Mouse (Mus musculus) G1E-ER4 (cell line): ENCODE data around the gene Angel1. TPM values are rescaled to one million over a fixed set of nuclear protein-coding genes. Genes with fewer than 3 reads are reported as not detected.

ENCODE experiments used
- GATA1 ChIP-seq: IDR thresholded peaks from one replicate; pipeline ENCODE4 v1.8.0; 2012; ENCODE audit warnings: low read length, inconsistent platforms
- polyA plus RNA-seq: library from polyadenylated mRNA; stranded (reverse); fragments of >175 nt; gene quantifications from 2 replicates; pipeline ENCODE4 v1.2.3, GENCODE M21; 2012

Angel1 gene
- polyA plus RNA-seq, 1 experiment, result 1.1 TPM

GRCm38 (mm10) chr12:86719961-86720639 is 6.2 kb downstream of the Angel1 start:
- TF ChIP-seq GATA1, result no peak

- TF ChIP-seq GATA1, result no peak
These were observed 9.3 kb downstream of the Angel1 start for GRCm38 (mm10) chr12:86716962-86717361.

- no peak for TF ChIP-seq GATA1
These were observed 10.9 kb downstream of the Angel1 start for GRCm38 (mm10) chr12:86715401-86715800.

DNA sequence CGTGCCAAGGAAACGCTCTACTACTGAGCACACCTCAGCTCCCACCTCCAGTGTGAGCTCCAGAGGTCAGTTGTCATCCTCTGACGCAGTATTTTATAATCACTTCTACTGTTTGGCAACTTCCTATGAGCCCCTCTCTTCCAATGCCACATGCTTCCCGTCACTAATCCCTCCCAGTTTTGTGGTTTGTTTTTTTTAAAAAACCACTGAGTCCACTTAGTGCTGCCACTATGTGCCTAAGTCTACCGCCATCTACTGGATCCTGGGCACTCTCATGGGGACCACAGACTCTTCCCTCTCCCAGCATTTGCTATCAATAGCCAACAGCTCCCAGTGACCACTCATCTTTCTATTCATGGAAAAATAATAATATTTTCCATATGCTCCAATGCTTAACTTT is 12.2 kb downstream of the Angel1 start:
- TF ChIP-seq GATA1, result no peak

GRCm38 (mm10) chr12:86705843-86706242 is 20.4 kb downstream of the Angel1 start:
- TF ChIP-seq GATA1, result no peak

DNA sequence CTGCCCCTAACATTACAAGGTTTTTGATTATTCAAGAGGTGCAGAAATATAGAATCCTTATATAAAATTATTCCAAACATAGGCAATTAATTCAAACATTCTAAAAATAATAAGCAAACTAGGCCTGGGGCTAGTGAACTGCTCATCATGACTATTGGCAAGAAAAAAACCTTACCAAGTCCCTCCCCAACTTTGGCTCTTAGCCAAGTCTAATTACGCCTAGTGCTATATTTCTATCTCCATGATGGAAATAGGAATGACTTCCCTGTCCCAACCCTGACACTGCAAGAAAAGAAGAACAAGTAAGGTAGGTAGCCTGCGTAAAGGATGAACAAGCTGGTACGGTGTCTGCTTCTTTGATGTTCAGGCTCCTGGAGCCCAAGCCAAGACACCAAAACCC is 23.6 kb downstream of the Angel1 start:
- no peak for TF ChIP-seq GATA1

- TF ChIP-seq GATA1, result no peak
These were observed 24.8 kb downstream of the Angel1 start for GRCm38 (mm10) chr12:86701491-86701890.

- no peak for TF ChIP-seq GATA1
These were observed 25.3 kb downstream of the Angel1 start for GRCm38 (mm10) chr12:86700927-86701310.

DNA sequence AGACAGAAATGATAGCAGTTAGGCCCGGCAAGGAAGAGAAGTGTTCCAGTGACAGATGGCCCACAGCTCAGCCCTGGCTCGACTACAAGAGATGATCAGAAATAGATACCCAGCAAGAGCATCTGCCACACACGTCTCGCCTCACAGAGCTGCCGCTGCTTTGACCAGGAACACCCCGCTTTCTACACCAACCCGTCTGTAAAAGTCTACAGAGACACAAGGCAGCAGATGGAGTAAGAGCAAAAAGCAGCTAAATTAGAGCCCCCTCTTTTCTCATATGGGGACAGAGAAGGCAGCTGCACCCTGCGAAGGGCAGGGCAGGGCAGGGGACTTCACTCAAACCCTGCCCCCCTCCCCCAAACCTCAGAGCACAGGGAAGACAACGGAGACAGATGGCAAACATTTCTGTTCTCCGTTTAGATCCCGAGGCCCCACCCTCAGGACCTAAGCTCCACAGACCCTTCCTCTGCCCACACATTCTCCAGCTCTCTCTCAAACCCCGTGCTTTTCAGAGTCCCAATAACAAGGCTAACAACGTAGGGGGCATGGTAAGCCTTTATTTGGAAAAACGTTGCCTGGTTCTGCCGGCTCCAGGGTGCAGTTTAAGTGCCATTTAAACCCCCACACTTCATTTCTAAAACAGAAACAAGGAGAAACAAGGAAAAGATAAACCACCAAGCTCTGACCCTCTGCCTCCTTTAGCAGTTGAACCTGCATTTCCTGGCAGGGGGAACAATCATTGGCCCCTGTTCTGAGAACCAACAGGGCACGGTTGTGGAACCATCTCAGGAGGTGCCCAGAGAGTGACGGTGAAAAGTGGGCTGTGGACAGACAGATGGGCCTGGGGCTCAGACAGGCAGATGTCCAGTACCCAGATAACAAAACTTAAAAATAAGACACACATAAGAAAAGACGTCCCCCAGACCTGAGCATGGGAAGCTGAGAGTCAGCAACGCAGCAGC is 26.0 kb downstream of the Angel1 start:
- TF ChIP-seq GATA1, result no peak

DNA sequence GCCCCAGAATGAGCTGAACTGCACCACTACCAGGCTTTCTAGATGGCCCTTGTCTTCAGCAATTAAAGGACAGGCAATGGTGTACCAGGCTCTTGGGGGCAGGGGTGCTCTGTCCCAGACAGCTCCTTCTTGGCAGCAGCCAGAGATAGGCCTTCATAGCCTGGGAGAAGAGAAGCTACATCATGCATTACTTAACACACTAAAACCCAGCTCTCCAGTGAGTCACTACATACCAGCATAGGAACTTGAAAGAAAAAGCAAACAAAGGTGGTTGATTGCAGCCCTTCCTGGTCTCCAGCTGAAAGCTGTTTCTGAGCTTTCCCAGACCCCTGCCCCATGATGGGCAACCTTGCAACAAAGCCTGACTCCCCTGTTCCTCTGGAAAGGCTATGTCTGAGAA is 27.7 kb downstream of the Angel1 start:
- no peak for TF ChIP-seq GATA1

DNA sequence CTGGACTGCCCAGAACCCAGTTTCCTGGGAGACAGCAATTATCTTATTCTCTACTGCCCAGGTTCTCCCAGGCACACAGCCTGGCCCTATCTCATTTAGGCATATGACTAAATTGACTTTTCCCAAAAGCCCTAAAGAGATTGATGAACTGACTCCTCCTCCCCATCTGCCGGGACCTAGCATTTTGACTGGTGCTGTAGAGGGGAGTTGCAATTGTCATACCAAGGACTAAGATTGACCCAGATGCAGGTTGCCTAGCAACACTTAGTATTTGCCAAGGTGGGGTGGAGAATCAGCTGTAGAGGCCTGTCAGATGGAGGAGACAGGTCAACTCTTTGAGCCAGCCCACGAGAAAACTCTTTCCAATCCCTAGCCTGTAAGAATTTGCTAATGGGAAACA is 28.3 kb downstream of the Angel1 start:
- no peak for TF ChIP-seq GATA1

DNA sequence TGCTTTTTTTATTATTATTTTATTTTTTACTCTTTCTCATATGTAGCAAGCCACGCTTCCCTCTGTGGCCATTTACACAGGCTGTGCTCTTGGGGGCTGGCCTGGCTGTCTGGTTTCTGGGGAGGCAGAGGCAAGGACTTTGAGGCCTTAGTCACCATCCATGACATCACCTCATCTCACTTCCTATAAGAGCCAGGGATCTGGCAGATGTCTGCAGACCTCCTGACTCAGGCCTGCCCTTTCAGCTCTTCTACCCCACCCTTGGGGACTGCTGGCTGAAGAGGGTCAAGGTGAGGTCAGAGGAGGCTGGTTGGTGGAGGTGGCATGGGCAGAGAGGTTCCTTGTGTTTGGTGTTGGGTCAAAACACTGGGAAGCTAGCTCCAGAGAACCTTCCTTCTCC is 31.8 kb downstream of the Angel1 start:
- TF ChIP-seq GATA1, result no peak

- TF ChIP-seq GATA1, result no peak
These were observed 32.9 kb downstream of the Angel1 start for GRCm38 (mm10) chr12:86693389-86693788.

- no peak for TF ChIP-seq GATA1
These were observed 33.5 kb downstream of the Angel1 start for GRCm38 (mm10) chr12:86692471-86693356.

- no peak for TF ChIP-seq GATA1
These were observed 35.4 kb downstream of the Angel1 start for GRCm38 (mm10) chr12:86690700-86691485.

DNA sequence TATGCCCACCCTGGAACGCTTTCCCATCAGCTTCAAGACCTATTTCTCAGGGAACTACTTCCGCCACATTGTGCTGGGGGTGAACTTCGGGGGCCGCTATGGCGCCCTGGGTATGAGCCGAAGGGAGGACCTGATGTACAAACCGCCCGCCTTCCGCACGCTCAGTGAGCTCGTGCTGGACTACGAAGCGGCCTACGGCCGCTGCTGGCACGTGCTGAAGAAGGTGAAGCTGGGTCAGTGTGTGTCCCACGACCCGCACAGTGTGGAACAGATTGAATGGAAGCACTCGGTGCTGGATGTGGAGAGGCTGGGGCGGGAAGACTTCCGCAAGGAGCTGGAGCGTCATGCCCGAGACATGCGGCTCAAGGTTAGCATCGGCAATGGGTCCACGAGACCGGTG is 37.3 kb downstream of the Angel1 start:
- no peak for TF ChIP-seq GATA1
